Mouse (Mus musculus) lung, adult 2 months (tissue): Measurements from ENCODE around the gene Tenm3.

Source experiments
- CTCF ChIP-seq: fragments of 200-500 bp; IDR thresholded peaks from 2 replicates; pipeline ENCODE4 v1.5.1; 2011; ENCODE audit warnings: mild to moderate bottlenecking, low read length, control low read depth; ENCODE audit not compliant: insufficient read depth
- POLR2A ChIP-seq: fragments of 200-500 bp; IDR thresholded peaks from 2 replicates; pipeline ENCODE4 v1.6.1; 2011; ENCODE audit warnings: low read depth, mild to moderate bottlenecking, control low read depth, low read length, borderline replicate concordance; ENCODE audit errors: extremely low read depth

DNA sequence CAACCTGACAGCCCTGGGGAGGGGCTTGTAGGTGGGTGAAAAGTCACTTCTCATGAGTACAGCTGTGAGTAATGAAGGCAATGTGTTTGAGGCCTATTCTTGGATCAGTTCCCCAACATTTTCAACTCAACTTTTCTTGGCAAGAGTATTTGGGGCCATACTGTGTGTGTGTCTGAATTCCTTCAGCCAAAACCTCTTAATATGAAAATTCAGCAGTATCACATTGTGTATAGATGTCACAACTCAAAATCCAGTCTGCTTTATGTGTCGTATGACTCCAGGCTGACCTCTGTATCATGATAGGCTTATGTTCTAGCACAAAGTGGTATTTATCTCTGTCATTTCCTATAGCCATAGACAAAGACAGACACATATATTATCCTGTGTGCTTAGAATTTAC is 270.8 kb downstream of the Tenm3 start:
- TF ChIP-seq POLR2A: no peak
- TF ChIP-seq CTCF: no peak
